Mouse (Mus musculus): Measurements from ENCODE around the gene Tmem51. TPM values are rescaled to one million over a fixed set of nuclear protein-coding genes. Genes with fewer than 3 reads are reported as not detected.
"Not testable (repeated sequence)": the region's sequence is repeated elsewhere in the genome, so short reads cannot be mapped to it uniquely, and the experiment has no call there.

Gene Tmem51
- total RNA-seq, 2 experiments from 2014 or later: 3.9 to 4.5 TPM

- Histone ChIP-seq H3K4me3 (no peak overlapping the region), H3K27ac (no peak overlapping the region)
- TF ChIP-seq CTCF (conservative IDR thresholded peaks at IDR 0.05): no peak
- DNase-seq (ENCODE audit: low spot score in 2 of 2): no peak
These were observed 22.4 kb downstream of the Tmem51 start for GRCm38 (mm10) chr4:142061485-142062240.

DNA sequence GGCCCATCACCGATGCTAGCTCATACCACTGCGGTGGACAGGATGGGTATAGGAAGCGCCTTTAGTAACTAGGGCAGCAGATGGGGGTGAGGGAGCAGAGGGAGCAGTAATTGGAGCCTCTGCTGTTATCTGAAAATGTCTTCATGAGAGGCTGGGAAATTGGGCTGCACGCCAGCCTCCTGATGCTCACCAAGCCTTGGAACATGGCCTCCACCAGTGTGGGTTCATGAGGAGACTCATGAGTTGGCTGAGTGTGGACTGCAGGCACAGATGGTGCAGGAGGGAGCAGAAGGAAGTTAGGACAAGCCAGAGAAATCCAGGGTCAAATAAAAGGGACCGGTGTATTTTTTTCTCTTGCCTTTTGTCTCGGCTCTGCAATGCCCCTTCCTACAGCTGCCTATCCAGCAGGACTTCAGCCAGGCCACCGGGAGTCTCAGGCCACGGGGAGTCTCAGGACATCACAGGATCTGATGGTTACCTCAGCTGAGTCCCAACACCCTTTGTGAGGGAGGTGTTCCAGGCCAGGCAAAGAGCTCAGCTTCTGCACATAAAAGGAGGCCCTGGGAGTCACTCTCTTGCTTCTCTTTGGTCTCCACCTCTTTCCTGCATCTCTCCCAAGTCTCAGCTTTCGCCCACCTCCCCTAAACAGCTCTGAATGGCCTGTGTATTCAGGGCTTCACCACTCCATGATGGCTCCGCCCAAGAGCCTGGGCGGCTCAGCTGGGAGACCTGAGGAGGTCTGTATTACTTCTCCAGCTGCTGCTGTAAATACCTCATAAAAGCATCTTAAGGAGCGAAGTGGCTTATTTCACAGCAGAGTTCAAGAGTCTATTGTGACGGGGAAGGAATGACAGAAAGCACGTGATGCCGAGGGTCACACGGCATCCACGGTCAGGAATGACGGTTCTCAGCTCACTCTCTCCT is 23.4 kb downstream of the Tmem51 start:
- Histone ChIP-seq H3K4me3 (no peak overlapping the region), H3K27ac (peak overlapping the region; percentile 18; the same call in 1 of the 2 replicates)
- peak in 1 of 2 experiments; percentile 38 for DNase-seq (ENCODE audit: low spot score in 2 of 2)
- no peak for TF ChIP-seq CTCF (conservative IDR thresholded peaks at IDR 0.05)

- Histone ChIP-seq H3K4me3 (no peak overlapping the region), H3K27ac (no peak overlapping the region; the same call in 1 of the 2 replicates)
- DNase-seq (ENCODE audit: low spot score in 2 of 2): no peak
- no peak for TF ChIP-seq CTCF (conservative IDR thresholded peaks at IDR 0.05)
These were observed 24.3 kb downstream of the Tmem51 start for GRCm38 (mm10) chr4:142059841-142060193.

- no peak for TF ChIP-seq CTCF (conservative IDR thresholded peaks at IDR 0.05)
- Histone ChIP-seq H3K27ac (no peak overlapping the region), H3K4me3 (no peak overlapping the region)
- DNase-seq (ENCODE audit: low spot score in 2 of 2): no peak
These were observed 24.8 kb downstream of the Tmem51 start for GRCm38 (mm10) chr4:142059113-142059840.

GRCm38 (mm10) chr4:142057529-142058216 is 26.4 kb downstream of the Tmem51 start:
- peak; percentile 31 to 34 for DNase-seq (ENCODE audit: low spot score in 2 of 2)
- Histone ChIP-seq H3K4me3 (no peak overlapping the region), H3K27ac (peak overlapping the region; percentile 78)
- TF ChIP-seq CTCF (conservative IDR thresholded peaks at IDR 0.05): no peak; the same call in 1 of the 2 replicates

- H3K4me3 ChIP-seq: no peak overlapping the region
- no peak for TF ChIP-seq CTCF (conservative IDR thresholded peaks at IDR 0.05)
- no peak overlapping the region for H3K27ac ChIP-seq
- DNase-seq (ENCODE audit: low spot score in 2 of 2): no peak
These were observed 28.5 kb downstream of the Tmem51 start for GRCm38 (mm10) chr4:142055600-142055999.

DNA sequence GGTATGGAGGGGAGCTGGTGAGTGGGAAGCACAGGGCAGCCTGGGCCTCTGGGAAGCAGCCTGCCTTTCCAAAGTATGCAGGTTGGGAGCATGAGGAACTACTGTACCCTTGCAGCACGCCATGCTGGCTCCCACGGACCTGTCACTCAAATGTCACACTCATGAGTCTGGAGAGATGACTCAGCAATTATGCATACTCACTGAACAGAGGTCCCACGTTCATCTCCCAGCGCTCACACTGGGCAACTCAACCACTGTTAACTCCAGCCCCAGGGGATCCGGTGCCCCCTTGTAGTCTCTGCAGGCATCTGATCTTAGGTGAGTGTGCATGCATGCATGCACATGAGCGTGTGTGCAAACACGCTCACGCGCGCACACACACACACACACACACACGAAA is 29.5 kb downstream of the Tmem51 start:
- no peak for TF ChIP-seq CTCF (conservative IDR thresholded peaks at IDR 0.05)
- H3K4me3 ChIP-seq: no peak overlapping the region
- H3K27ac ChIP-seq: peak overlapping the region; percentile 55; the same call in 1 of the 2 replicates
- no peak for DNase-seq (ENCODE audit: low spot score in 2 of 2)

DNA sequence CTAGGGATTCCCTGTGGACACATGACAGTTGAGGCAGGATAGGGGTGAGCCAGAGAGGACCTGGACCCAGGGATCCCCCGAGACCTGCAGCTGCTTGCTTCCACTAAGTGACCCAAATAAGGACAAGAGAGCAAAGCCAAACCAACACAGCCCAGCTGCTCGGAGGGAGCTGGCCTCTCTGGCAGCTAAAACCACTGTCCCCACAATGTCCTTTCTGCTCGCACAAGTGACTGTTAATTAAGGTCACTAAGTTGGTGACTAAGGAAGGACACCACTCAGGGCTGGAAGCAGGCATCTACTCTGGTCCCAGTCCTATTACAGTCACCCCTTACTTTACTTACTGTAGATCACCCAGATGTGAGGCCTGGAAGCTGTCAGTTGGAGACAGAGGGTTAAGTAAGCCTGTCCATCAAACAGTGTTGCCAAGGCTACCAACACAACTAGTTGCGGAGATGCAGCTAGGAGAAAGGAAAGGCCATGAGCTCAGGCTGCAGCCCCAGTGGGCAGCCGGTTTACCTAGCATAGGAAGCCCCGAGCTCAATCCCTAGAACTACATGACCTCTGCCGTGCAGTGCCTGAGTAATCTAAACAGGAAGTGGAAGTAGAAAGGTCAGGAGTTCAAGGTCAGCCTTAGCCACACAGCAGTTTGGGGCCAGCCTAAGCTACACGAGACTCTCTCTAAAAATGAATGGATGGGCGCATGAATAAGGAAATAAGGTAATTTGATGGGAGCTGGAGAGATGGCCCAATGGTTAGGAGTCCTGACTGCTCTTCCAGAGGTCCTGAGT is 30.2 kb downstream of the Tmem51 start:
- Histone ChIP-seq H3K4me3 (no peak overlapping the region), H3K27ac (peak overlapping the region; percentile 55; the same call in 1 of the 2 replicates)
- no peak for TF ChIP-seq CTCF (conservative IDR thresholded peaks at IDR 0.05)
- DNase-seq (ENCODE audit: low spot score in 2 of 2): no peak

- DNase-seq (ENCODE audit: low spot score in 2 of 2): no peak
- TF ChIP-seq CTCF (conservative IDR thresholded peaks at IDR 0.05): no peak
- Histone ChIP-seq H3K27ac (peak overlapping the region; percentile 55; the same call in 1 of the 2 replicates), H3K4me3 (no peak overlapping the region)
These were observed 30.8 kb downstream of the Tmem51 start for GRCm38 (mm10) chr4:142053261-142053660.

DNA sequence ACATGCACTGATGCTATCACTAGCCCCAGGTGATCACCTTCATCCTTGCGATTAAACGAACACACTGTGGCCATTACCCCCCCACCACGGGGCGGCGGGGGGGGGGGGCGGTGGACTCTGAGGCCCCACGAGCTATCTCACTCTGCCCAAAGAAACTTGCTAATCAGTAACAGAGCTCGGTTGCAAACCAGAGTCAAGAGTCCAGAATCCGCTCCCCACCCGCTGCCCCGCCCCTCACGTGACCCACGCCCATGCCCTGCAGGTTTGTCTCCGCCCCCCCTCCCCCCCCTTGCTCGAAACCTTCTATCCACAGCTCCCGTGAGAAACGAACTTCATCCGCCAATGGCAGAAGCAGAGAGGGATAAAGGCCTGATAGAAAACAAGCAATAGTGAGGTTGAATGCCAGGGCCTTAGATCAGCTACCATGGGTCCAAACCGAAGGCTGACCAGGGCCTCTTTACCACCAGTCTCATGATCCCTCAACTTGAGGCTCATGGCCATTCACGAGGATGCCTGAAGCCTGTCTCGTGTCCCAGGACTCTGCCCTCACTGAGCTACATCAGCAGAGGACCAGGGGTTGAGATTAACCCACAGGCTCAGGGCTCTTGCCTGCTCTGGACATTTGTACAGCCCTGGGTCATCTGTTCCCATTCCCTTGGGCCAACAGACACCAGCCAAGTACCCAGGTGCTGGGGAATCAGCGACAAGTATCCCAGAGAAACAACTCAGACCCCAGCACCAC is 31.5 kb downstream of the Tmem51 start:
- no peak for DNase-seq (ENCODE audit: low spot score in 2 of 2)
- TF ChIP-seq CTCF (conservative IDR thresholded peaks at IDR 0.05): no peak
- Histone ChIP-seq H3K4me3 (no peak overlapping the region), H3K27ac (no peak overlapping the region; the same call in 1 of the 2 replicates)

- H3K27ac ChIP-seq; DNase-seq (ENCODE audit: low spot score in 2 of 2); H3K4me3 ChIP-seq: not testable (repeated sequence)
These were observed 32.2 kb downstream of the Tmem51 start for GRCm38 (mm10) chr4:142051883-142052282.
